In genomic region chr10:68782724-68783123, GRCm38 (mm10) we compare ENCODE assay signal across 28 mouse cellular contexts. TPM values are rescaled to one million over a fixed set of nuclear protein-coding genes. Genes with fewer than 3 reads are reported as not detected.
DNase-seq lines count a peak whose midpoint lies in the region; ATAC-seq and TF ChIP-seq lines count a peak whose summit lies in the region.
"Had no signal": no experiment of that assay in that cellular context is flagged by ENCODE, and none has a peak within 500 bp of the region (broad histone marks: within the 10 kb centered on the region; RNA-seq: fewer than 3 reads in every experiment).

No protein-coding gene starts in this region.

- no peaks in the 10 kb centered on the region; the same call in 1 of the 2 replicates for H3K36me3 ChIP-seq in intestine, embryonic 14.5 days (ENCODE audit: control insufficient read depth, insufficient read depth, low read length)
- H3K36me3 ChIP-seq in intestine, embryonic 16.5 days (ENCODE audit: control insufficient read depth, insufficient read depth, low read length): no peaks in the 10 kb centered on the region
- H3K36me3 ChIP-seq in embryonic facial prominence, embryonic 12.5 days: peaks cover 14% of the 10 kb centered on the region
- peaks cover 8% of the 10 kb centered on the region; the same call in 1 of the 2 replicates for H3K36me3 ChIP-seq in embryonic facial prominence, embryonic 15.5 days
- H3K36me3 ChIP-seq in limb, embryonic 14.5 days (ENCODE audit: control insufficient read depth, insufficient read depth, low read length): peaks cover 14% of the 10 kb centered on the region; the same call in 1 of the 2 replicates
- H3K36me3 ChIP-seq: forebrain, embryonic 12.5 days; forebrain, embryonic 15.5 days; G1E; hindbrain, embryonic 12.5 days had no signal

- WGBS in intestine, embryonic 14.5 days: 85% methylated on average over 6 of the region's 6 CpGs
- 85% methylated on average over 6 of the region's 6 CpGs for WGBS in intestine, embryonic 16.5 days
- 49% methylated on average over 6 of the region's 6 CpGs for WGBS in embryonic facial prominence, embryonic 12.5 days
- 47% methylated on average over 6 of the region's 6 CpGs for WGBS in embryonic facial prominence, embryonic 15.5 days
- 28% methylated on average over 6 of the region's 6 CpGs for WGBS in limb, embryonic 14.5 days

- no peak for ATAC-seq in intestine, embryonic 14.5 days (replicated peaks; ENCODE audit: low FRiP score, low TSS enrichment, low read depth)
- ATAC-seq in intestine, embryonic 16.5 days: no peak
- no peak for ATAC-seq in embryonic facial prominence, embryonic 12.5 days (ENCODE audit: insufficient number of reproducible peaks, insufficient read depth, low FRiP score, low TSS enrichment)
- ATAC-seq in embryonic facial prominence, embryonic 15.5 days (ENCODE audit: insufficient number of reproducible peaks, low FRiP score, low TSS enrichment, low read depth): no peak
- no peak; the same call in 1 of the 2 replicates for ATAC-seq in limb, embryonic 14.5 days (ENCODE audit: low FRiP score, low read depth)
- ATAC-seq: activated CD4-positive, CD25-positive, alpha-beta regulatory T cell, adult 4 months; forebrain, embryonic 15.5 days; hindbrain, embryonic 16.5 days; intestine, postnatal 0 days had no signal

- intact Hi-C loops in left cerebral cortex, postnatal 25 days (cut with DNase I): no loop called here

- peak; percentile 10 for DNase-seq in intestine, embryonic 14.5 days (ENCODE audit: low spot score)
- peak; percentile 79 for DNase-seq in limb, embryonic 14.5 days (ENCODE audit: low spot score)
- DNase-seq in Muller cell, postnatal 12 days (ENCODE audit: inconsistent ontology term): no peak
- no peak for DNase-seq in heart, adult 18-20 months
- no peak for DNase-seq in left cerebral cortex, postnatal 25 days (ENCODE audit: low spot score in 2 of 2)
- DNase-seq: adrenal gland, adult 8-10 months; adrenal gland, postnatal 25 days; B cell, adult 2 months; cerebellum, adult 18-20 months; cerebellum, adult 9-10 months; cerebellum, postnatal 14 days; gastrocnemius, postnatal 10 days; gastrocnemius, postnatal 36 days; kidney, adult 2 months had no signal

- no peaks in the 10 kb centered on the region for H3K27me3 ChIP-seq in intestine, embryonic 14.5 days (replicated peaks; ENCODE audit: control insufficient read depth, insufficient read depth, low read length)
- no peaks in the 10 kb centered on the region for H3K27me3 ChIP-seq in intestine, embryonic 16.5 days (replicated peaks; ENCODE audit: control insufficient read depth, insufficient read depth, low read length)
- no peaks in the 10 kb centered on the region for H3K27me3 ChIP-seq in embryonic facial prominence, embryonic 12.5 days
- H3K27me3 ChIP-seq in embryonic facial prominence, embryonic 15.5 days: no peaks in the 10 kb centered on the region
- no peaks in the 10 kb centered on the region for H3K27me3 ChIP-seq in limb, embryonic 14.5 days (ENCODE audit: control insufficient read depth, insufficient read depth, low read length)
- H3K27me3 ChIP-seq: CH12.LX; forebrain, embryonic 12.5 days; forebrain, embryonic 15.5 days; hindbrain, embryonic 12.5 days had no signal

- H3K4me3 ChIP-seq in intestine, embryonic 14.5 days (ENCODE audit: low read depth, low read length): no peak overlapping the region
- H3K4me3 ChIP-seq in intestine, embryonic 16.5 days (ENCODE audit: low read length): no peak overlapping the region
- H3K4me3 ChIP-seq in embryonic facial prominence, embryonic 12.5 days: no peak overlapping the region
- no peak overlapping the region for H3K4me3 ChIP-seq in embryonic facial prominence, embryonic 15.5 days (replicated peaks)
- H3K4me3 ChIP-seq in limb, embryonic 14.5 days (replicated peaks; ENCODE audit: low read length): no peak overlapping the region
- H3K4me3 ChIP-seq: erythroblast, embryonic 14.5 days; forebrain, embryonic 12.5 days; forebrain, embryonic 15.5 days; hindbrain, embryonic 12.5 days had no signal

- no peaks in the 10 kb centered on the region for H3K9me3 ChIP-seq in intestine, embryonic 14.5 days (ENCODE audit: control insufficient read depth, low read length)
- no peaks in the 10 kb centered on the region for H3K9me3 ChIP-seq in intestine, embryonic 16.5 days (ENCODE audit: control insufficient read depth, low read length)
- no peaks in the 10 kb centered on the region for H3K9me3 ChIP-seq in embryonic facial prominence, embryonic 12.5 days
- H3K9me3 ChIP-seq in embryonic facial prominence, embryonic 15.5 days (replicated peaks): no peaks in the 10 kb centered on the region
- no peaks in the 10 kb centered on the region for H3K9me3 ChIP-seq in limb, embryonic 14.5 days (ENCODE audit: control insufficient read depth, low read length)
- H3K9me3 ChIP-seq: forebrain, embryonic 12.5 days; forebrain, embryonic 15.5 days; hindbrain, embryonic 12.5 days had no signal

- H3K27ac ChIP-seq in intestine, embryonic 14.5 days (ENCODE audit: low read depth): no peak overlapping the region
- H3K27ac ChIP-seq in intestine, embryonic 16.5 days (ENCODE audit: low read length): no peak overlapping the region
- H3K27ac ChIP-seq in embryonic facial prominence, embryonic 12.5 days: peak overlapping the region; percentile 57; the same call in 1 of the 2 replicates
- peak overlapping the region; percentile 49 for H3K27ac ChIP-seq in embryonic facial prominence, embryonic 15.5 days (replicated peaks)
- 0 out of 2 replicates have a peak overlapping the region, but pooled peaks have one; percentile 23 for H3K27ac ChIP-seq in limb, embryonic 14.5 days (replicated peaks; ENCODE audit: low read depth, low read length)
- H3K27ac ChIP-seq: forebrain, embryonic 12.5 days; forebrain, embryonic 15.5 days; hindbrain, embryonic 12.5 days had no signal

- TF ChIP-seq POLR2A in limb, embryonic 14.5 days (IDR thresholded peaks at IDR 0.05; ENCODE audit: borderline replicate concordance, extremely low read depth, insufficient read depth, insufficient read length): no peak

- no peaks in the 10 kb centered on the region for H3K4me1 ChIP-seq in intestine, embryonic 14.5 days (replicated peaks; ENCODE audit: control insufficient read depth, insufficient read depth, low read length)
- no peaks in the 10 kb centered on the region for H3K4me1 ChIP-seq in intestine, embryonic 16.5 days (ENCODE audit: control insufficient read depth, insufficient read depth, low read length)
- peaks cover 5% of the 10 kb centered on the region; the same call in 1 of the 2 replicates for H3K4me1 ChIP-seq in embryonic facial prominence, embryonic 12.5 days
- H3K4me1 ChIP-seq in embryonic facial prominence, embryonic 15.5 days: 0 out of 2 replicates have a peak, but pooled peaks cover 6% of the 10 kb centered on the region
- H3K4me1 ChIP-seq in limb, embryonic 14.5 days (ENCODE audit: control insufficient read depth, insufficient read depth, low read length): peaks cover 15% of the 10 kb centered on the region
- H3K4me1 ChIP-seq: forebrain, embryonic 12.5 days; forebrain, embryonic 15.5 days; hindbrain, embryonic 12.5 days had no signal

- no peak overlapping the region for H3K4me2 ChIP-seq in intestine, embryonic 14.5 days (ENCODE audit: low read length)
- no peak overlapping the region for H3K4me2 ChIP-seq in intestine, embryonic 16.5 days (ENCODE audit: low read depth, low read length)
- no peak overlapping the region for H3K4me2 ChIP-seq in embryonic facial prominence, embryonic 12.5 days (replicated peaks)
- no peak overlapping the region for H3K4me2 ChIP-seq in embryonic facial prominence, embryonic 15.5 days (replicated peaks)
- H3K4me2 ChIP-seq in limb, embryonic 14.5 days (replicated peaks; ENCODE audit: low read depth, low read length, severe bottlenecking): no peak overlapping the region
- H3K4me2 ChIP-seq: forebrain, embryonic 12.5 days; forebrain, embryonic 15.5 days; heart, embryonic 11.5 days; hindbrain, embryonic 12.5 days had no signal

- H3K9ac ChIP-seq in intestine, embryonic 14.5 days (ENCODE audit: low read length): no peak overlapping the region
- H3K9ac ChIP-seq in intestine, embryonic 16.5 days (ENCODE audit: low read depth, low read length): no peak overlapping the region
- no peak overlapping the region for H3K9ac ChIP-seq in embryonic facial prominence, embryonic 12.5 days
- H3K9ac ChIP-seq in embryonic facial prominence, embryonic 15.5 days: no peak overlapping the region
- no peak overlapping the region for H3K9ac ChIP-seq in limb, embryonic 14.5 days (ENCODE audit: low read depth, low read length, severe bottlenecking)
- H3K9ac ChIP-seq: forebrain, embryonic 12.5 days; forebrain, embryonic 15.5 days; hindbrain, embryonic 12.5 days had no signal

RNA-seq across cellular contexts. Expression of gene Tmem26, which starts 59.3 kb away (rescaled TPM):
- 11.5 and 13.5 TPM in 2 replicates for polyA plus RNA-seq in intestine, embryonic 14.5 days (2014; fragmentation: Nextera tagmentation; extraction: Ambion mirVana)
- 7.6 and 8.1 TPM in 2 replicates for polyA plus RNA-seq in intestine, embryonic 16.5 days (2015; fragmentation: Nextera tagmentation; extraction: Ambion mirVana)
- 53.9 and 62.0 TPM in 2 replicates for polyA plus RNA-seq in embryonic facial prominence, embryonic 12.5 days (2016; fragmentation: Nextera tagmentation; extraction: Ambion mirVana)
- 32.3 and 43.7 TPM in 2 replicates for polyA plus RNA-seq in embryonic facial prominence, embryonic 15.5 days (2015; fragmentation: Nextera tagmentation; extraction: Ambion mirVana)
- 29.4 and 37.0 TPM in 2 replicates for polyA plus RNA-seq in limb, embryonic 14.5 days (2012; rRNA removed)
- 59.6 and 74.3 TPM in 2 replicates for polyA plus RNA-seq in limb, embryonic 14.5 days (2014; fragmentation: Nextera tagmentation; extraction: Ambion mirVana)
- under 1 TPM; 0.27 to 0.41 TPM for total RNA-seq in heart, adult 18-20 months (2021)
- total RNA-seq in left cerebral cortex, postnatal 25 days (2021): under 1 TPM; 0.28 to 0.30 TPM
- total RNA-seq: hematopoietic stem cell, adult 5-6 weeks had no signal
- polyA plus RNA-seq: activated CD4-positive, CD25-positive, alpha-beta regulatory T cell, adult 4 months; erythroblast, embryonic 14.5 days; G1E had no signal

Comparison
In these comparisons a context has a peak if more than half of its experiments do, and no peak if none do; other contexts are left out.
1. DNase-seq: peak in intestine, embryonic 14.5 days (single experiment) and limb, embryonic 14.5 days (single experiment); none in Muller cell, postnatal 12 days (single experiment), heart, adult 18-20 months (0 of 2) and left cerebral cortex, postnatal 25 days (0 of 2).
2. H3K27ac ChIP-seq: peak in embryonic facial prominence, embryonic 12.5 days (single experiment), embryonic facial prominence, embryonic 15.5 days (single experiment) and limb, embryonic 14.5 days (single experiment); none in intestine, embryonic 14.5 days (single experiment) and intestine, embryonic 16.5 days (single experiment).